Mouse (Mus musculus) neural tube, embryonic 12.5 days (tissue): ENCODE measurements at regions not wholly inside any gene's neighbourhood (a gene's known extent, or its start where the extent isn't known, plus 50 kb on each side); places are given as distances from the start of the nearest gene placed in this dataset.

Experiments used
- ATAC-seq: fragments of 200-750 bp; cut with Nextera tagmentation; 2 replicates; pipeline ENCODE4 v1.8.0; 2017; ENCODE audit warnings: low read depth, mild to moderate bottlenecking, moderate TSS enrichment, moderate library complexity; ENCODE audit not compliant: low FRiP score
- H3K27ac ChIP-seq: fragments of 300-500 bp; sonication (generic); 2 replicates; pipeline ENCODE4 v1.5.1; 2016
- H3K27me3 ChIP-seq: fragments of 300-500 bp; sonication (generic); replicated peaks from 2 replicates; pipeline ENCODE4 v1.6.1; 2016; ENCODE audit warnings: mild to moderate bottlenecking
- H3K36me3 ChIP-seq: fragments of 300-500 bp; sonication (generic); 2 replicates; pipeline ENCODE4 v1.6.1; 2016; ENCODE audit warnings: mild to moderate bottlenecking
- H3K4me1 ChIP-seq: fragments of 300-500 bp; sonication (generic); 2 replicates; pipeline ENCODE4 v1.6.1; 2016
- H3K4me2 ChIP-seq: fragments of 300-500 bp; sonication (generic); replicated peaks from 2 replicates; pipeline ENCODE4 v1.6.1; 2016; ENCODE audit warnings: mild to moderate bottlenecking
- H3K4me3 ChIP-seq: fragments of 300-500 bp; sonication (generic); 2 replicates; pipeline ENCODE4 v1.5.1; 2016
- H3K9ac ChIP-seq: fragments of 300-500 bp; sonication (generic); 2 replicates; pipeline ENCODE4 v1.6.1; 2016; ENCODE audit warnings: mild to moderate bottlenecking
- H3K9me3 ChIP-seq: fragments of 300-500 bp; sonication (generic); 2 replicates; pipeline ENCODE4 v1.6.1; 2016; ENCODE audit warnings: mild to moderate bottlenecking
- WGBS: fragments of 180-500 bp; shearing (Covaris S2); methylation state at CpG from one replicate; pipeline ENCODE4 v1.1.7; 2016; 5-methylcytosine and 5-hydroxymethylcytosine counted together

DNA sequence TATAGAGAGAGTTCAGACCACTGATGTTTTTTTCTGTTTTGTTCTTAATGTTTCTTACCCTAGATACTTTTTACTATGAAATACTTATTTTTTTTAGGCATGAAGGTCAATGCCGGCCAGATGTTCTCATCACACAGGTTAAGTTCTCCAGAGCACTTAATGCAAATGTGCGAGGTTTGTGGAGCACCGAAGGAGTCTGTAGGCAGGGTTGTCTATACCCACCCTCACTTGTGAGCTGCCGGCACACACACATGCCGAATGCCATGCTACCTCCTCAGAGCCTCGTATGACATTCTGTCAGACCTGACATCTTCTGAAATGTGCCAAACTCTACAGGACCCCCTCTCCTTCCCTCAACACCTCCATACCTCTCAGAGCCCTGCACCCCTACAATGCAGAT lies 80.5 kb upstream of the Ccn6 start:
- no peak for ATAC-seq
- no peaks in the 10 kb centered on the region for H3K27me3 ChIP-seq
- no peak overlapping the region for H3K27ac ChIP-seq
- H3K9ac ChIP-seq = no peak overlapping the region
- H3K36me3 ChIP-seq = no peaks in the 10 kb centered on the region
- 92% methylated on average over 6 of the region's 6 CpGs for WGBS
- peaks cover 6% of the 10 kb centered on the region; the same call in 1 of the 2 replicates for H3K4me1 ChIP-seq
- H3K9me3 ChIP-seq = no peaks in the 10 kb centered on the region
- H3K4me3 ChIP-seq = no peak overlapping the region
- no peak overlapping the region for H3K4me2 ChIP-seq

GRCm38 (mm10) chr10:39242398-39242797 lies 78.8 kb upstream of the Ccn6 start:
- Histone ChIP-seq H3K27me3 (no peaks in the 10 kb centered on the region), H3K27ac (no peak overlapping the region), H3K4me3 (no peak overlapping the region), H3K4me2 (no peak overlapping the region), H3K9ac (no peak overlapping the region), H3K9me3 (no peaks in the 10 kb centered on the region), H3K36me3 (no peaks in the 10 kb centered on the region), H3K4me1 (peaks cover 10% of the 10 kb centered on the region; the same call in 1 of the 2 replicates)
- 91% methylated on average over 5 of the region's 5 CpGs for WGBS
- no peak for ATAC-seq

DNA sequence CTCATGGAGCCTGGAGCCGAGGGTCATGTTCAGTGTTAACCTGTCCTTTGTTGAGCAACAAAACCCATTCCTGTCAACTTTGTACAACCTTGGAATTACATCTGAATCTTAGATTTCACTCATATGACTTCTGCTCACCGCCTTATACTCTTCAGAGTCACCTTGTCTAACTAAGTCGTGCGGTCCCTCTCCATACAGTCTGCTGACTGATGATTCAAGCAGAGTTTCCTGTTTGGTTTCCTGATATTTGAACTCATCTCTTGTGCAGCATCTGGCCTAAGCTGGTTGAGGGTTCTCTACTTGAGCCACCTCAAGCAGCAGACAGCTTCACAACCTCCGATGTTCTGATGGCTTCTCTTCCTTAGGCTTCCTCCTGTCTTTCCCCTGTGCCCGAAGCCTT lies 78.3 kb upstream of the Ccn6 start:
- no peak overlapping the region for H3K9ac ChIP-seq
- no peak overlapping the region for H3K4me3 ChIP-seq
- H3K27ac ChIP-seq = no peak overlapping the region
- no peak for ATAC-seq
- no peak overlapping the region for H3K4me2 ChIP-seq
- H3K4me1 ChIP-seq = peaks cover 10% of the 10 kb centered on the region; the same call in 1 of the 2 replicates
- WGBS = 90% methylated on average over 6 of the region's 6 CpGs
- H3K9me3 ChIP-seq = no peaks in the 10 kb centered on the region
- no peaks in the 10 kb centered on the region for H3K27me3 ChIP-seq
- no peaks in the 10 kb centered on the region for H3K36me3 ChIP-seq

DNA sequence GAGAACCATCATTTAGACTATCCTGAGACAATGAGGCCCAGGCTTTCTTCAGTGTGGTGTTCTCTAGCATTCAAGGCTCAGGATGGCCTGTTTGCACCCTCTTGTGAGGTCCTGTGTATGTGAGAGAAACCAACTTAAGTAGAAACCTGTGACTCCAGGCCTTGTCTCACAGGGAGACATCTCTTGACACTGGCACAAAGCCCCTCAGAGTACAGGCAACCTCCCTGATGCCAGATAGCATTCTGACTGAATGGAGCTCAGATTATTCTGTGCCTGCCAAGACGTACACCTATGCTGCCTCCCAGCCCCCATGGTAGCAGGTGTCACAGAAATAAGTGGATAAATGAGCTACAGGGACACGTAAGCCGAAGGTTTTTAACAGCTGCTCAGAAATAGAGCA lies 77.9 kb upstream of the Ccn6 start:
- Histone ChIP-seq H3K36me3 (no peaks in the 10 kb centered on the region), H3K4me1 (peaks cover 10% of the 10 kb centered on the region; the same call in 1 of the 2 replicates), H3K9ac (no peak overlapping the region), H3K9me3 (no peaks in the 10 kb centered on the region), H3K4me3 (no peak overlapping the region), H3K27me3 (no peaks in the 10 kb centered on the region), H3K4me2 (no peak overlapping the region), H3K27ac (no peak overlapping the region)
- ATAC-seq = no peak
- WGBS = 81% methylated on average over 3 of the region's 3 CpGs

DNA sequence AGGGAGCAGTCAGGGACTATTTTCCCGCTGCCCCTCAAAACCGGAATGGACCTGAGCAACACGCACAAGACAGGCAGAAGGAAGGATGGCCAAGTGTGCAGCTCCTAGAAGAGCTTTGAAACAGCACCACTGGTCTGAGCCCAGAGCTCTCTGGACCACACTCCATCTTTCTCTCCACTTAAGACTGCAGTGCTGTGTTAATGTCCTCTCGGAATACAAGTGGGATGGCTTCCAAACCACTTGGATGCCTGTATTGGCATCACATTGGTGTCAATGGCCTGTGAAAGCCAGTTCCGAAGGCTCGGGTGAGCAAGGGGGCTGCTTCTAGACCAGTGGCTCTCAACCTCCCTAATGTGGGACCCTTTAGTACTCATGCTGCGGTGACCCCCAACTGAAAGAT lies 77.4 kb upstream of the Ccn6 start:
- H3K9ac ChIP-seq = no peak overlapping the region
- no peaks in the 10 kb centered on the region for H3K9me3 ChIP-seq
- no peak overlapping the region for H3K4me2 ChIP-seq
- 96% methylated on average over 7 of the region's 7 CpGs for WGBS
- no peak overlapping the region for H3K4me3 ChIP-seq
- peaks cover 10% of the 10 kb centered on the region; the same call in 1 of the 2 replicates for H3K4me1 ChIP-seq
- H3K27ac ChIP-seq = no peak overlapping the region
- no peaks in the 10 kb centered on the region for H3K36me3 ChIP-seq
- no peak for ATAC-seq
- H3K27me3 ChIP-seq = no peaks in the 10 kb centered on the region

DNA sequence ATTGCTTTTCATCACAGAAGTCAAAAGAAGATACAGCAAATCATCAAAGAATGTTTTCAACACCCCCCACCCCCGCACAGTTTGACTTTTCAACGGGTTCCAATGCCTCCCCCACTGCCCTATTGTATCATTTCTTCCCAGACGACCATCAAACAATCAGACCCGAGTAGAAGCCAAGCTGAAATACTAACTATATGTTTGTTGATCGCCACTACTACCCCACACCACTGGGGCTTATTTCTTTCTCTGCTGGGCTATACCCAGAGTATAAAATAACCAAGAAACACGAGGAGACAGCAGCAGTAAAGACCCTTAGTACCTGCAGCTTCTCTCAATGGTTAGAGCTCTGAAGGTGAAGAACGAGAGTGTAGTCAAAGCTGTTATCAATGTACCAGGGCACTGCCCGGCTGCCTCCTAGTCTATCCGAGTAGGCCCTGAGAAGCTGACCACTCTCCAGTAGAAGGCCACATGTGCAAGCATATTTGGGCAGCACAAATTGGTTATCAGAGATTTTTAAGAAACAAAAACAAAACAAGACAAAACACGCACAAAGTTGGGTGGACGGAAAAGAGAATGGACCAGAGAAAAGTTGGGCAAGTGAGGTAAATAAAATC lies 76.7 kb upstream of the Ccn6 start:
- peak; percentile 49 for ATAC-seq

GRCm38 (mm10) chr10:39239498-39240177 lies 76.0 kb upstream of the Ccn6 start:
- Histone ChIP-seq H3K4me3 (no peak overlapping the region), H3K4me1 (peaks cover 10% of the 10 kb centered on the region; the same call in 1 of the 2 replicates), H3K4me2 (peak overlapping the region; percentile 42), H3K27ac (no peak overlapping the region), H3K27me3 (no peaks in the 10 kb centered on the region), H3K36me3 (no peaks in the 10 kb centered on the region), H3K9me3 (no peaks in the 10 kb centered on the region), H3K9ac (0 out of 2 replicates have a peak overlapping the region, but pooled peaks have one; percentile 36)
- peak; percentile 87 for ATAC-seq
- WGBS = 16% methylated on average over 17 of the region's 17 CpGs

More for the DNA sequence above, 76.7 kb upstream of the Ccn6 start:
- Histone ChIP-seq H3K36me3 (no peaks in the 10 kb centered on the region), H3K27me3 (no peaks in the 10 kb centered on the region), H3K4me1 (peaks cover 10% of the 10 kb centered on the region; the same call in 1 of the 2 replicates), H3K4me3 (no peak overlapping the region), H3K4me2 (peak overlapping the region; percentile 42), H3K27ac (no peak overlapping the region), H3K9me3 (no peaks in the 10 kb centered on the region), H3K9ac (0 out of 2 replicates have a peak overlapping the region, but pooled peaks have one; percentile 21)
- WGBS = 47% methylated on average over 11 of the region's 11 CpGs

- H3K27ac ChIP-seq = no peak overlapping the region
- H3K27me3 ChIP-seq = no peaks in the 10 kb centered on the region
- no peak overlapping the region for H3K4me2 ChIP-seq
- no peaks in the 10 kb centered on the region for H3K9me3 ChIP-seq
- peaks cover 10% of the 10 kb centered on the region; the same call in 1 of the 2 replicates for H3K4me1 ChIP-seq
- H3K36me3 ChIP-seq = no peaks in the 10 kb centered on the region
- no peak overlapping the region for H3K4me3 ChIP-seq
- ATAC-seq = no peak
- 71% methylated on average over 10 of the region's 10 CpGs for WGBS
- no peak overlapping the region for H3K9ac ChIP-seq
Measured at GRCm38 (mm10) chr10:39238596-39238995, 75.0 kb upstream of the Ccn6 start.

DNA sequence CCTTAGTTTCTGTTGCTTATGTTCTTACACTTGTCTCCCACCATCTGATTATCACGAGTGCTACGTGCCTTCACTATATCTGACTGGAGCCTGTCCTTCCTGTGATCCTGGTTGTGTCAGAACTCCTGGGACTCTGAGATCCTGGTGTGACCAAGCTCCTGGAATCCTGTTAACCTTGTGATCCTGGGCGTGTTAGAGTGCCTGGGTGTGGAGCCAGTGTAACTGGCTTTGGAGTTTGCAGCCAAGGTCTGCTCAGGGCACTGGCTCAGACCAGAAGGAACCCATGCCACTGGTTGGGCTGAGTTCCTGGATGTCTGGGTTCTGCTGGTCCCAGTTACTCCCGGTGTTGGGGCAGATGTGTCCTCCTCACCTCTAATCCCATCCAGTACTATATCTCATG lies 74.0 kb upstream of the Ccn6 start:
- Histone ChIP-seq H3K9ac (no peak overlapping the region), H3K27ac (no peak overlapping the region), H3K4me2 (no peak overlapping the region), H3K36me3 (no peaks in the 10 kb centered on the region), H3K9me3 (no peaks in the 10 kb centered on the region), H3K27me3 (no peaks in the 10 kb centered on the region), H3K4me3 (no peak overlapping the region), H3K4me1 (peaks cover 10% of the 10 kb centered on the region; the same call in 1 of the 2 replicates)
- 92% methylated on average over 4 of the region's 4 CpGs for WGBS
- ATAC-seq = no peak

DNA sequence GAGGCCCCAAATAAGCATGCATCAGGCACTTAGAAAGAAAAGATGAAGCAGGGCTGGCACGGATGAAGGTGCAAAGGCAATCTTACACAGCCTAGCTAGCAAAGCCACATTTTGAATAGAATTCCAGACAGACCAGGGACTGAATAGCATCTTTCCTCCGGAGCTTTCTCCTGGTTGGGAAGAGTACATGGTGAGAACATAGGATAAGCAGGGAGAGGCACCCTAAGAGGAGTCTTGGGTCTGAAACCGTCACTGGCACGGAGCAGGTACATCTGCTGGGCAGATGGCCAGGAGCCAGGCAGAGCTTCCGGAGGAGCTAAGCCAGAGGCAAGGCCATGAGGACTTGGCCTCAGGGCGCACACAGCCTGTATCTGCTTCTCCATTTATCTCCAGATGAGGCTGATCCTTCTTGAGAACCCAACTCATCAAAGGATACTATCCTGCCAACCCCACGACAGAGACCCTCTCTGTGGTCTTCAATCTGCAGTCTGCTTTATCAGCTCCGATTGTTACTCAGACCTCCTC lies 70.4 kb upstream of the Ccn6 start:
- Histone ChIP-seq H3K27ac (no peak overlapping the region), H3K9ac (no peak overlapping the region), H3K36me3 (no peaks in the 10 kb centered on the region), H3K9me3 (no peaks in the 10 kb centered on the region), H3K4me3 (no peak overlapping the region), H3K27me3 (no peaks in the 10 kb centered on the region), H3K4me2 (no peak overlapping the region), H3K4me1 (0 out of 2 replicates have a peak, but pooled peaks cover 3% of the 10 kb centered on the region)
- no peak for ATAC-seq
- 84% methylated on average over 8 of the region's 8 CpGs for WGBS

- H3K9me3 ChIP-seq = no peaks in the 10 kb centered on the region
- H3K9ac ChIP-seq = no peak overlapping the region
- no peak overlapping the region for H3K4me3 ChIP-seq
- H3K27ac ChIP-seq = no peak overlapping the region
- H3K4me2 ChIP-seq = no peak overlapping the region
- no peaks in the 10 kb centered on the region for H3K36me3 ChIP-seq
- ATAC-seq = no peak
- 81% methylated on average over 7 of the region's 7 CpGs for WGBS
- no peaks in the 10 kb centered on the region for H3K27me3 ChIP-seq
- H3K4me1 ChIP-seq = 0 out of 2 replicates have a peak, but pooled peaks cover under 1% of the 10 kb centered on the region
Measured at GRCm38 (mm10) chr10:39233191-39233590, 69.6 kb upstream of the Ccn6 start.

GRCm38 (mm10) chr10:39230634-39231410 lies 67.2 kb upstream of the Ccn6 start:
- WGBS = 55% methylated on average over 14 of the region's 14 CpGs
- Histone ChIP-seq H3K9me3 (no peaks in the 10 kb centered on the region), H3K4me3 (no peak overlapping the region), H3K27ac (no peak overlapping the region), H3K4me2 (no peak overlapping the region), H3K4me1 (peaks cover 16% of the 10 kb centered on the region; the same call in 1 of the 2 replicates), H3K36me3 (no peaks in the 10 kb centered on the region), H3K27me3 (no peaks in the 10 kb centered on the region), H3K9ac (no peak overlapping the region)
- no peak for ATAC-seq
